Mouse (Mus musculus): ENCODE data around the gene Tenm2. TPM values are rescaled to one million over a fixed set of nuclear protein-coding genes. Genes with fewer than 3 reads are reported as not detected.

The Tenm2 gene
- polyA plus RNA-seq, 1 experiment from 2014 or later, result 0.01 TPM

DNA sequence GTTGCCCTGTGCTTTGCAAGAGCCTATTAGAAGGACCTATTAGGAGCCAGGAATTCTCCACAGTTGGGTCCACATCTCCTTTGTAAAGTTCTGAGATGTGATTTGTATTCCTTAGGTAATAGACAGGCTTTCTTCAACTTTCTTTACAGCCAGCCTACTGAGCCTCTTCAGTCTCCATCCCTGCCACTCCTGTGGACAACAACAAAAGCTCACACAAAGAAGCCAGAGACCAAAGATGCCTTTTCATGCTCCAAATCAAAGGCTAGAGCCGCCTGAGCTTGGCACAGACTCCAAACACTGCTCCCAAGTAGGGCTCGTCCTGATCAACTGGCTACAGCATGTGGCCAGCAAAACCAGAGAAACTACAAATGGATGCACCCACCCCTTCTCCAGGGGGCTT is 333.5 kb downstream of the Tenm2 start:
- no peak overlapping the region for H3K4me3 ChIP-seq (ENCODE audit: low read depth, low read length)
- no peaks in the 10 kb centered on the region for H3K4me1 ChIP-seq (ENCODE audit: control insufficient read depth, low read depth, low read length)
- H3K27me3 ChIP-seq (ENCODE audit: control insufficient read depth, insufficient read depth, low read depth, low read length), result no peaks in the 10 kb centered on the region
- H3K4me2 ChIP-seq (ENCODE audit: low read depth, low read length), result no peak overlapping the region
- no peaks in the 10 kb centered on the region for H3K9me3 ChIP-seq (replicated peaks; ENCODE audit: control insufficient read depth, low read length)
- no peak overlapping the region for H3K9ac ChIP-seq (ENCODE audit: low read depth, low read length)
- WGBS (ENCODE audit: insufficient replicate concordance), result 23% methylated on average over 2 of the region's 2 CpGs
- no peak for ATAC-seq (ENCODE audit: low read depth)
- H3K36me3 ChIP-seq (ENCODE audit: control insufficient read depth, insufficient read depth), result no peaks in the 10 kb centered on the region
- H3K27ac ChIP-seq (ENCODE audit: low read length), result no peak overlapping the region

DNA sequence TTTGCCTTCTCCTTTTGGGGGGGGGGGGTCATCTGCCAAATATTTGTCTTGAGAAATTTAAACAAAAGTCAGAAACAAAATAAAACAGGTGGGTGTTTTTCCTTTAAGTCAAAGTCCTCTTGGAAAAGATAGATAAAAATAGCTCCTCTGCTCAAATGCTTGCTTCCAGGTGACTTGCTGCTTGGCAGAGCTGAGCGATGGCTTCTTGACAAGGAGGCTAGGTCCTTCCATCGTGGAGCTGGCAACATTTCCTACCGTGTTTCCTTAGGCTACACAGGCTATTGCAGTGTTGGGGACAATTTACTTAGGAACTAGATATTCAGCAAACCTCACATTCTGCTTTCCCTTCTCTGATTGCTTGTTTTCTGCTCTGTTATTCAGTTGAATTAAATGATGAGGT is 342.7 kb downstream of the Tenm2 start:
- ATAC-seq (ENCODE audit: low read depth), result no peak
- 59% methylated on average over 3 of the region's 3 CpGs for WGBS (ENCODE audit: insufficient replicate concordance)
- Histone ChIP-seq H3K27me3 (ENCODE audit: control insufficient read depth, insufficient read depth, low read depth, low read length) (no peaks in the 10 kb centered on the region), H3K9me3 (replicated peaks; ENCODE audit: control insufficient read depth, low read length) (no peaks in the 10 kb centered on the region), H3K4me2 (ENCODE audit: low read depth, low read length) (no peak overlapping the region), H3K36me3 (ENCODE audit: control insufficient read depth, insufficient read depth) (no peaks in the 10 kb centered on the region), H3K9ac (ENCODE audit: low read depth, low read length) (no peak overlapping the region), H3K4me3 (ENCODE audit: low read depth, low read length) (no peak overlapping the region), H3K27ac (ENCODE audit: low read length) (no peak overlapping the region), H3K4me1 (ENCODE audit: control insufficient read depth, low read depth, low read length) (no peaks in the 10 kb centered on the region)

DNA sequence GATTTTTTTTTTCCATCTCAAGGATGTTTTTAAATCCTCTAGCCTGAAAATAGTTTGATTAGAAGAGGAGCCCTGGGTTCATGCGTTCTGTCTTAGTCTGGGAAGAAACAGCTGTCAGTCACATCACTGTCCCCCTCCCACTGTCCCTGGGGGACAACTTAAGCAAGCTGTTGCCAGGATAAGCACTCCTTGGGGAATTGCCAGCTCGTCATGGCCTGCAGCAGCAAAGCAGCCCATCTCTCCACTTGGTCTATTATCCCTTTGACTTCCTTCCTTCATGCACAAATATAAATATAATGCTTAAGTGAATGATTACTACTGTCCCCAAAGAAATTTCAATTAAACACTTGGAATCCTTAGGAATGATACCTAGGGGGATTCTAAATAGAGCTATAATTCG is 344.7 kb downstream of the Tenm2 start:
- Histone ChIP-seq H3K4me1 (ENCODE audit: control insufficient read depth, low read depth, low read length) (no peaks in the 10 kb centered on the region), H3K36me3 (ENCODE audit: control insufficient read depth, insufficient read depth) (no peaks in the 10 kb centered on the region), H3K27me3 (ENCODE audit: control insufficient read depth, insufficient read depth, low read depth, low read length) (no peaks in the 10 kb centered on the region), H3K27ac (ENCODE audit: low read length) (no peak overlapping the region), H3K4me2 (ENCODE audit: low read depth, low read length) (no peak overlapping the region), H3K4me3 (ENCODE audit: low read depth, low read length) (no peak overlapping the region), H3K9me3 (replicated peaks; ENCODE audit: control insufficient read depth, low read length) (no peaks in the 10 kb centered on the region), H3K9ac (ENCODE audit: low read depth, low read length) (no peak overlapping the region)
- 36% methylated on average over 3 of the region's 3 CpGs for WGBS (ENCODE audit: insufficient replicate concordance)
- ATAC-seq (ENCODE audit: low read depth), result no peak

DNA sequence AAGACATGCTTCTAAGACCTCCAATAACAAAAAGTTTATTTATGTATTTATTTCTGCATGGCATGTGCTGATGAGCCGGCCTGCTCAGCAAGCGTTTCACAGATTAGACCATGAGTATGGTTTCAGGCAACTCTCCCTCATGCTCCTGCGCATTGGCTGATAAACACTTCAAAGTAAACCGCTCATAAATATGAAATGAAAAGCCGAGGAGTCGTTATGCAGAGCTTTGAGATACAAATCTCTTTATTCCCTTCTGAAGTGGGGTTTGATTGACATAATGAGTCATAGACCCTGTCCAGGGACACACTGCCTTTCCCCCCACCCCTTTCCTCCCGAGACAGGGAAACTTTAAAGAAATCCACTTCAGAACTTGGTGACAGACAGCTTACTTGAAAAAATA is 348.3 kb downstream of the Tenm2 start:
- no peaks in the 10 kb centered on the region for H3K27me3 ChIP-seq (ENCODE audit: control insufficient read depth, insufficient read depth, low read depth, low read length)

DNA sequence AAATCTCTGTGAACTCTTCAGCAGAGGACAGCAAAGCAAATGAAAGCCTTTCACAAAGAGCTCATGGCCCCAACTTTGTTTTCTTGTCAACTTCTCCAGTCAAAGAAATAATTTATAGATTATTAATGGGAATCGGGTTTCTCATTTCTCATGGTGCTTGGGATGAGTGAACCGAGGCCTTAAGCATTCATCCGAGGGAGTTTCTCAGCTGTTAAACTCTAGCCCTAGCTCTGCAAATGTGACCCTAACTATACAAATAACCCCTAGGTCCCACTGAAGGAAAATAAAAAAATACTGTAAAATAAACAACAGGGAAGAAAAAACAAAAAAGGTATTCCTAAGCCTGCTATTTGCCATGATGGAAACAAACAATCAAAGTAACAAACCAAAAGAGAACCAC is 349.6 kb downstream of the Tenm2 start:
- WGBS (ENCODE audit: insufficient replicate concordance), result 69% methylated on average over 3 of the region's 3 CpGs
- Histone ChIP-seq H3K27me3 (ENCODE audit: control insufficient read depth, insufficient read depth, low read depth, low read length) (no peaks in the 10 kb centered on the region), H3K4me1 (ENCODE audit: control insufficient read depth, low read depth, low read length) (no peaks in the 10 kb centered on the region), H3K4me3 (ENCODE audit: low read depth, low read length) (no peak overlapping the region), H3K27ac (ENCODE audit: low read length) (no peak overlapping the region), H3K9me3 (replicated peaks; ENCODE audit: control insufficient read depth, low read length) (no peaks in the 10 kb centered on the region), H3K4me2 (ENCODE audit: low read depth, low read length) (no peak overlapping the region), H3K9ac (ENCODE audit: low read depth, low read length) (no peak overlapping the region), H3K36me3 (ENCODE audit: control insufficient read depth, insufficient read depth) (no peaks in the 10 kb centered on the region)
- no peak for ATAC-seq (ENCODE audit: low read depth)

More for the DNA sequence above, 348.3 kb downstream of the Tenm2 start:
- H3K9ac ChIP-seq (ENCODE audit: low read depth, low read length), result no peak overlapping the region
- H3K36me3 ChIP-seq (ENCODE audit: control insufficient read depth, insufficient read depth), result no peaks in the 10 kb centered on the region
- no peaks in the 10 kb centered on the region for H3K9me3 ChIP-seq (replicated peaks; ENCODE audit: control insufficient read depth, low read length)
- no peaks in the 10 kb centered on the region for H3K4me1 ChIP-seq (ENCODE audit: control insufficient read depth, low read depth, low read length)
- no peak overlapping the region for H3K4me3 ChIP-seq (ENCODE audit: low read depth, low read length)
- 57% methylated on average over 7 of the region's 7 CpGs for WGBS (ENCODE audit: insufficient replicate concordance)
- no peak overlapping the region for H3K4me2 ChIP-seq (ENCODE audit: low read depth, low read length)
- H3K27ac ChIP-seq (ENCODE audit: low read length), result no peak overlapping the region
- ATAC-seq (ENCODE audit: low read depth), result no peak

DNA sequence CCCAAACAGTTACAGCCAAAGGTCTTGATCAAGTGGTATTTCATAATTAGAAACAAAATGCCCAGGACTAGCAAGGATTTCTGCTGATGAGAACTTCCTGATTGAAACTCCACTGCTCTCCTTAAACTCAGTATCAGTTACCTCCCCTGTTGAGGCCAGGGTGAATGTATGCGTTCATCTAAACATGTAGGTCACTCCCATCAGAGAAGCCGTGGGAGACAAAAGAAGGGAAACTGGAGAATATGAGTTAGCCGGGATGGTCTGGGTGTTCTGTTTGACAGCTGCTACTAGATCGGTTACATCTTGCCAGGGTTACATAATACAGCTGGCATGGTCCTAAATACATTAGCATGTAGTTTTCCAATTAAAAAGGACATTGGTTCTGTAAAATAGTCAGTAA is 362.8 kb downstream of the Tenm2 start:
- no peaks in the 10 kb centered on the region for H3K4me1 ChIP-seq (ENCODE audit: control insufficient read depth, low read depth, low read length)
- 60% methylated on average over 4 of the region's 4 CpGs for WGBS (ENCODE audit: insufficient replicate concordance)
- H3K9ac ChIP-seq (ENCODE audit: low read depth, low read length), result no peak overlapping the region

DNA sequence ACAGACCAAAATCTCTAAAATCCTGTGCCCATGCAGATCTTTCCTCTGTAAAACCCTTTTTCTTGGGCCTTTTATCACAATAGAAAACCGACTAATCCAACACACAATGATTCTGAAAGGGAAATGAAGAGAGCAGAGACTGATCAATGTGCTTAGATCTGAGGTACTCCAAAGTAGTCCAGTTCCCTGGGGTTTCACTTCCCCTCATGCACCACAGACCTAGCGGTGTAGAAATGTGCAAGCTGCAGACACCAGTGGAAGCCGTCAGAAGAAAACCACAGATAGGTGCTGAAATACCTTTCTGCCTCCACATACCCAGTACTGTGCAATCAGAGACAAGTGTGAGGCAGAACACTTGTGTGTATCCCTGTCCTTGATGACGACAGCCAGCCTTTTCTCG is 365.2 kb downstream of the Tenm2 start:
- H3K36me3 ChIP-seq (ENCODE audit: control insufficient read depth, insufficient read depth), result no peaks in the 10 kb centered on the region
- H3K9me3 ChIP-seq (replicated peaks; ENCODE audit: control insufficient read depth, low read length), result no peaks in the 10 kb centered on the region
- H3K27ac ChIP-seq (ENCODE audit: low read length), result no peak overlapping the region
- H3K4me1 ChIP-seq (ENCODE audit: control insufficient read depth, low read depth, low read length), result no peaks in the 10 kb centered on the region
- H3K4me2 ChIP-seq (ENCODE audit: low read depth, low read length), result no peak overlapping the region
- no peaks in the 10 kb centered on the region for H3K27me3 ChIP-seq (ENCODE audit: control insufficient read depth, insufficient read depth, low read depth, low read length)
- WGBS (ENCODE audit: insufficient replicate concordance), result 52% methylated on average over 5 of the region's 5 CpGs
- H3K4me3 ChIP-seq (ENCODE audit: low read depth, low read length), result no peak overlapping the region
- no peak overlapping the region for H3K9ac ChIP-seq (ENCODE audit: low read depth, low read length)
- ATAC-seq (ENCODE audit: low read depth), result no peak

More for the DNA sequence above, 362.8 kb downstream of the Tenm2 start:
- Histone ChIP-seq H3K36me3 (ENCODE audit: control insufficient read depth, insufficient read depth) (no peaks in the 10 kb centered on the region), H3K27ac (ENCODE audit: low read length) (no peak overlapping the region), H3K4me2 (ENCODE audit: low read depth, low read length) (no peak overlapping the region), H3K27me3 (ENCODE audit: control insufficient read depth, insufficient read depth, low read depth, low read length) (no peaks in the 10 kb centered on the region), H3K4me3 (ENCODE audit: low read depth, low read length) (no peak overlapping the region), H3K9me3 (replicated peaks; ENCODE audit: control insufficient read depth, low read length) (no peaks in the 10 kb centered on the region)
- no peak for ATAC-seq (ENCODE audit: low read depth)

DNA sequence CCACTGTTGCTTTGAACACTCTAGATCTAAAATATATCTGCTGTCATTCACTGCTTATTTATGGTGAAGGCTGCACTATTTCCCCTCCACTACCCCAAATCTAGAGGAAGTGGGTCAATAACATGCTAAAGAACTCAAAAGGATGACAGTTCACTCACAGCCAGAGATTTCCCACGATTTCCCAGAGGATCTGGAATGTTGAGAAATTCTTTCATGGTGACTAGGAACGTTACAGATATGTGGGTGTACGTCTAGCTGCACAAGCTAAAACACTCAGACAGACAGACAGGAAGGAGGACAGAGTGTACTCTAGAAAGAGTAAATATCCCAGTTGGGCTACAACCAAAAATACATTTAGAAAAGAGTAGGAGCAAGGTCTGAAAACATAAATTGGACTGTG is 384.1 kb downstream of the Tenm2 start:
- no peaks in the 10 kb centered on the region for H3K36me3 ChIP-seq (ENCODE audit: control insufficient read depth, insufficient read depth)
- ATAC-seq (ENCODE audit: low read depth), result no peak
- no peak overlapping the region for H3K4me3 ChIP-seq (ENCODE audit: low read depth, low read length)
- H3K27me3 ChIP-seq (ENCODE audit: control insufficient read depth, insufficient read depth, low read depth, low read length), result no peaks in the 10 kb centered on the region
- H3K9ac ChIP-seq (ENCODE audit: low read depth, low read length), result no peak overlapping the region
- H3K4me1 ChIP-seq (ENCODE audit: control insufficient read depth, low read depth, low read length), result no peaks in the 10 kb centered on the region
- H3K9me3 ChIP-seq (replicated peaks; ENCODE audit: control insufficient read depth, low read length), result no peaks in the 10 kb centered on the region
- 30% methylated on average over 3 of the region's 3 CpGs for WGBS (ENCODE audit: insufficient replicate concordance)
- H3K4me2 ChIP-seq (ENCODE audit: low read depth, low read length), result no peak overlapping the region
- no peak overlapping the region for H3K27ac ChIP-seq (ENCODE audit: low read length)

DNA sequence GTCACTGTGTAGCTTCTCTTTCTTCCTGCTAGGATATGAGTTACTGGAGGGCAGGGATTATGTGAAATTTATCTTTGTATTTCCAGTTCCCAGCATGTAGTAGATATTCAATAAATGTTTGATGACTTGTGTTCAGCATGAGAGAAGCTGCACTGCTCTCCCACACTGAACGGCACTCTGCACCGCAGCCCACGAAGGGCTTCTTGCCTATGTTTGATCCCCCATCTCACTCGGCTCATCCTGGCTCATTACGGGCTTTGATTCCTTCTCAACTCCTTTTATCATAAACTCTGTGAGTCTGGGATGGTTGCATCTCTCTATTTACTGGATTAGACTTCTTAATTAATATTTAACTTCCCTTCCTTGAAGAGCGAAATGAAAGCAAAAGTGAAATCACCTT is 388.3 kb downstream of the Tenm2 start:
- H3K4me1 ChIP-seq (ENCODE audit: control insufficient read depth, low read depth, low read length), result no peaks in the 10 kb centered on the region
- no peak for ATAC-seq (ENCODE audit: low read depth)
- H3K9me3 ChIP-seq (replicated peaks; ENCODE audit: control insufficient read depth, low read length), result no peaks in the 10 kb centered on the region
- WGBS (ENCODE audit: insufficient replicate concordance), result 72% methylated on average over 6 of the region's 6 CpGs
- no peak overlapping the region for H3K4me3 ChIP-seq (ENCODE audit: low read depth, low read length)
- H3K9ac ChIP-seq (ENCODE audit: low read depth, low read length), result no peak overlapping the region
- H3K27ac ChIP-seq (ENCODE audit: low read length), result no peak overlapping the region
- no peak overlapping the region for H3K4me2 ChIP-seq (ENCODE audit: low read depth, low read length)
- H3K36me3 ChIP-seq (ENCODE audit: control insufficient read depth, insufficient read depth), result no peaks in the 10 kb centered on the region
- H3K27me3 ChIP-seq (ENCODE audit: control insufficient read depth, insufficient read depth, low read depth, low read length), result no peaks in the 10 kb centered on the region

DNA sequence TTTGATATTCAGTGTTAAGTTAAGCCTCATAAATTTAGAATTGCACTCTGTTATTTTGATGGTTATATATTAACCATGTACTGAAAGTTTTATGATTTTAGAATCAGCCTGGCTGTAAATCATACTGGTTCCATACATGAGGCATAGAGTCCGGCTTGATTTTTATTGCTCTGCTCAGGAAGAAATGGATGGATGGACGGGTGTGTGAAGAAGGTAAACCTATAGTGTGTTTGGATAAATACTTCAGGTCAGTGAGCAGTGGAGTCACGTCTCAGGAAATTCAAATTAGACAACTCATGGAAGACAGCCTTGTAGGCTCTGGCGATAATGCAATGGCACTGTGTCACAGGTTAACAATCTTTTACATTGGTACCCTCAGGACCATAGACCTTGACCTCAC is 402.9 kb downstream of the Tenm2 start:
- Histone ChIP-seq H3K4me1 (ENCODE audit: control insufficient read depth, low read depth, low read length) (no peaks in the 10 kb centered on the region), H3K4me3 (ENCODE audit: low read depth, low read length) (no peak overlapping the region), H3K27ac (ENCODE audit: low read length) (no peak overlapping the region), H3K9me3 (replicated peaks; ENCODE audit: control insufficient read depth, low read length) (no peaks in the 10 kb centered on the region), H3K27me3 (ENCODE audit: control insufficient read depth, insufficient read depth, low read depth, low read length) (no peaks in the 10 kb centered on the region), H3K9ac (ENCODE audit: low read depth, low read length) (no peak overlapping the region), H3K36me3 (ENCODE audit: control insufficient read depth, insufficient read depth) (no peaks in the 10 kb centered on the region), H3K4me2 (ENCODE audit: low read depth, low read length) (no peak overlapping the region)
- 50% methylated on average over 4 of the region's 4 CpGs for WGBS (ENCODE audit: insufficient replicate concordance)
- ATAC-seq (ENCODE audit: low read depth), result no peak

All from liver, embryonic 16.5 days (tissue).